Mouse (Mus musculus): Measurements from ENCODE around the gene Fam208b. TPM values are rescaled to one million over a fixed set of nuclear protein-coding genes. Genes with fewer than 3 reads are reported as not detected.

Gene Fam208b
- total RNA-seq, 4 experiments from 2014 or later, result 23.8 to 31.9 (median 28.3) TPM

Other genes starting within 250 kb of the Fam208b start
- 100 to 1,000 TPM; 325 to 380 (median 334) TPM for gene Gdi2, start 73.0 kb downstream of the Fam208b start, total RNA-seq (2022)
- 10 to 100 TPM; 13.7 to 22.5 (median 20.0) TPM for gene Asb13, start 22.9 kb upstream of the Fam208b start, total RNA-seq (2022)
- gene Calml3, start 193.2 kb upstream of the Fam208b start, total RNA-seq (2022), result under 1 TPM in 1 of 4 experiments, not detected in 3; 0.24 TPM
- not detected for gene Calm4, start 226.6 kb upstream of the Fam208b start, total RNA-seq (2022)
- not detected for gene Calm5, start 243.1 kb upstream of the Fam208b start, total RNA-seq (2022)